Mouse (Mus musculus): ENCODE results near the gene St8sia1. TPM values are rescaled to one million over a fixed set of nuclear protein-coding genes. Genes with fewer than 3 reads are reported as not detected.

St8sia1 gene
- total and polyA plus RNA-seq, 3 experiments: 0.01 TPM; not detected in 2

DNA sequence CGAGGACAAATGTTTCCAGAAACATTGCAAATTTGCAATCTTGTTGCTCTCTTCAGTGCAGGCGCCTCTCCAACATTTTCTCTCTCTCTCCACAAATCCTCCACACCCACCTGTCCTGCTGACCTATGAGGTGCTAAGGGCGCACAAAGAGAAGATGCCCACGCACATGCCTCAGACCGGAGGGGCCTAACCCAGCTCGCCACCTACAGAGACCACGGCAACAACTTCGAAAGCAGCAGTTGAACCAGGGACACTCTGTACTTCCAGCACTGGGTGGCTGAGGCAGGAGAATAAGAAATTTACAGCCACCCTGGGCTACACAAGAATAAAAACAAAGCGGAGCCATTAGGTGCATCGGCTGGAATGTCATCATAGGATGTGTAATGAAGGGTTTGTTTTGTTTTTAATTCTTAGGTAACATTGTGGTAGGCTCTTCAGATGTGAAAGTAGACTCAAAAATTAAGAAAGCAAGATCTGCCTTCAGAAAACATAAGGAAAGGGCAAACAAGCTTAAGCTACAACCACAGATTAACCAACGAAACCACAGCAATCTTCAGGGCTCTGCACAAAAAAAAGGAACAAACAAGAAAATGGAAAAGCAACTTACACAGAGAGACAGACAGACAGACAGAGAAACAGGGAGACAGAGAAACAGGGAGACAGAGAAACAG is 47.8 kb downstream of the St8sia1 start:
- no peak for DNase-seq (ENCODE audit: low read depth, low spot score)

DNA sequence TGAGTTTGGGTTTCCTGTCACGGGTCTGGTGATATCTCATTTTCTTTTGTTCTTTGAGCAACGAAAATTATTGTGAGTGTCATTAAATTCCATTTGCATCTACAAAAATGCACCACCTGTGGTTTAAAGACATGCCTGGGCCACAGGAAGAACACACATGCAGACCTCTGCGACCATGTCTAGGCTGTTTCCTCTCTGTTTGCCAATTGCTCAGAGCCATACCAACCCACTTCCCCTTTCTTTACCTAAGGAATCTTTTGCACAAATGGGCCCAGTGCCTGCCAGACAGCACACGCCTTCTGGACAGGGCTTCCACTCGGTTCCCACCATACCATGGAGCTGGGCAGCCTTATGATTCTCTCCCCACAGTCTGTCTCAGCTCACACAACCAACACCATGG is 48.8 kb downstream of the St8sia1 start:
- H3K27ac ChIP-seq (ENCODE audit: control insufficient read depth, low read depth, low read length): no peak overlapping the region
- H3K79me2 ChIP-seq (ENCODE audit: control insufficient read depth, insufficient read depth, low read length, poor library complexity): no peaks in the 10 kb centered on the region
- H3K4me1 ChIP-seq (ENCODE audit: control insufficient read depth in 1 of 2, insufficient read depth in 2 of 2, low read length in 2 of 2): no peaks in the 10 kb centered on the region
- no peak overlapping the region for H3K4me3 ChIP-seq (ENCODE audit: control insufficient read depth in 1 of 2, insufficient read depth in 1 of 2, low read depth in 2 of 2, low read length in 2 of 2)
- H3K9ac ChIP-seq (ENCODE audit: control insufficient read depth, low read depth, low read length, poor library complexity, severe bottlenecking): no peak overlapping the region
- no peaks in the 10 kb centered on the region for H3K27me3 ChIP-seq (ENCODE audit: control insufficient read depth in 1 of 2, insufficient read depth in 2 of 2, low read length in 2 of 2)
- no peaks in the 10 kb centered on the region for H3K36me3 ChIP-seq (ENCODE audit: control insufficient read depth in 1 of 2, insufficient read depth in 2 of 2, low read length in 2 of 2)
- H3K9me3 ChIP-seq (replicated peaks; ENCODE audit: insufficient read depth, low read length): no peaks in the 10 kb centered on the region
- no peak for TF ChIP-seq POLR2A (IDR thresholded peaks at IDR 0.05; ENCODE audit: control insufficient read depth in 1 of 2, insufficient read depth in 1 of 2, low read depth in 1 of 2, low read length in 2 of 2, poor library complexity in 1 of 2)
- no peak for TF ChIP-seq MYB (IDR thresholded peaks at IDR 0.05; ENCODE audit: low read depth, low read length)
- TF ChIP-seq USF2 (IDR thresholded peaks at IDR 0.05; ENCODE audit: borderline replicate concordance in 1 of 2, insufficient read depth in 1 of 2, low read depth in 1 of 2, low read length in 2 of 2): no peak
- no peak for TF ChIP-seq SIN3A (IDR thresholded peaks at IDR 0.05; ENCODE audit: low read length)
- no peak for TF ChIP-seq E2F4 (IDR thresholded peaks at IDR 0.05; ENCODE audit: borderline replicate concordance, low read depth, low read length)
- no peak for TF ChIP-seq MYC (IDR thresholded peaks at IDR 0.05; ENCODE audit: low read depth, low read length)
- no peak for TF ChIP-seq BHLHE40 (IDR thresholded peaks at IDR 0.05; ENCODE audit: borderline replicate concordance, low read depth, low read length)
- no peak for TF ChIP-seq MEF2A (IDR thresholded peaks at IDR 0.05; ENCODE audit: extremely low read depth, insufficient replicate concordance, low read depth, low read length, poor library complexity, severe bottlenecking)
- no peak for TF ChIP-seq ZNF384 (IDR thresholded peaks at IDR 0.05; ENCODE audit: low read depth, low read length)
- TF ChIP-seq GABPA (IDR thresholded peaks at IDR 0.05; ENCODE audit: low read depth, low read length): no peak
- TF ChIP-seq CTCF (IDR thresholded peaks at IDR 0.05 in 2 of 3, conservative IDR thresholded peaks at IDR 0.05 in 1 of 3; ENCODE audit: control insufficient read depth in 1 of 3, insufficient read depth in 1 of 3, low read depth in 2 of 3, low read length in 3 of 3, poor library complexity in 1 of 3, severe bottlenecking in 1 of 3): no peak
- TF ChIP-seq CHD1 (IDR thresholded peaks at IDR 0.05; ENCODE audit: low read depth, low read length): no peak
- no peak for TF ChIP-seq MXI1 (IDR thresholded peaks at IDR 0.05; ENCODE audit: low read depth, low read length)
- no peak for TF ChIP-seq TAL1 (IDR thresholded peaks at IDR 0.05; ENCODE audit: low read length)
- DNase-seq (ENCODE audit: low read depth, low spot score): no peak

More for the DNA sequence above, 47.8 kb downstream of the St8sia1 start:
- TF ChIP-seq EP300 (IDR thresholded peaks at IDR 0.05; ENCODE audit: low read depth in 1 of 2, low read length in 2 of 2) (no peak), POLR2AphosphoS2 (IDR thresholded peaks at IDR 0.05; ENCODE audit: low read length) (no peak), BHLHE40 (IDR thresholded peaks at IDR 0.05; ENCODE audit: borderline replicate concordance, low read depth, low read length) (no peak), NRF1 (IDR thresholded peaks at IDR 0.05; ENCODE audit: insufficient read depth, low read depth, low read length, poor library complexity, severe bottlenecking) (no peak), USF2 (IDR thresholded peaks at IDR 0.05; ENCODE audit: borderline replicate concordance in 1 of 2, insufficient read depth in 1 of 2, low read depth in 1 of 2, low read length in 2 of 2) (no peak), TBP (IDR thresholded peaks at IDR 0.05; ENCODE audit: low read depth, low read length) (no peak), MAZ (IDR thresholded peaks at IDR 0.05; ENCODE audit: low read depth, low read length) (no peak)
- H3K27ac ChIP-seq (ENCODE audit: control insufficient read depth, low read depth, low read length): no peak overlapping the region
- H3K9ac ChIP-seq (ENCODE audit: control insufficient read depth, low read depth, low read length, poor library complexity, severe bottlenecking): no peak overlapping the region
- H3K36me3 ChIP-seq (ENCODE audit: control insufficient read depth in 1 of 2, insufficient read depth in 2 of 2, low read length in 2 of 2): no peaks in the 10 kb centered on the region
- H3K79me2 ChIP-seq (ENCODE audit: control insufficient read depth, insufficient read depth, low read length, poor library complexity): no peaks in the 10 kb centered on the region
- no peaks in the 10 kb centered on the region for H3K9me3 ChIP-seq (replicated peaks; ENCODE audit: insufficient read depth, low read length)
- no peaks in the 10 kb centered on the region for H3K4me1 ChIP-seq (ENCODE audit: control insufficient read depth in 1 of 2, insufficient read depth in 2 of 2, low read length in 2 of 2)
- no peak overlapping the region for H3K4me3 ChIP-seq (ENCODE audit: control insufficient read depth in 1 of 2, insufficient read depth in 1 of 2, low read depth in 2 of 2, low read length in 2 of 2)
- no peaks in the 10 kb centered on the region for H3K27me3 ChIP-seq (ENCODE audit: control insufficient read depth in 1 of 2, insufficient read depth in 2 of 2, low read length in 2 of 2)
